Mouse (Mus musculus): Measurements from ENCODE around the gene Syne3. TPM values are rescaled to one million over a fixed set of nuclear protein-coding genes. Genes with fewer than 3 reads are reported as not detected.

Syne3 gene
- total RNA-seq, 1 experiment: 1.5 TPM

DNA sequence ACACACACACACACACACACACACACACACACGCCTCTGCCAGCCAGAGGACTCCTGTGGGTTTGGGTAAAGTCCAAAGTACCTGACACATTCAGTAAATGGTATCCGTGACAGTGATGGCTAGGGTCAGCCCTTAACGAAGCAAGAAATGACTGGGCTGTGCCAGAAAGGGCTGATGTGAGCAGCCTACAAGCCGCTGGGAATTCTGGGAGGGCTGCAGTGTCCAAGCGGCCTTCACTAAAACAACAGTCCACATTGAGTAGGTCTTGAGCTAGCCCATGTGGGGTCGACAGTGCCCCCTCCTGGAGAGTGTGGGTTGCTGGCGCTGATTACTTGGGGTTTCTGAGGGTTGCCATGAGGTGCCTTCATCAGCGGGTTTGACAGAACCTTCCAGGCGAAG lies 110.9 kb downstream of the Syne3 start:
- Histone ChIP-seq H3K9ac (ENCODE audit: insufficient read depth, low read depth, low read length, poor library complexity, severe bottlenecking) (peak overlapping the region; percentile 73; the same call in 1 of the 2 replicates), H3K27ac (ENCODE audit: insufficient read depth, low read depth, low read length, poor library complexity, severe bottlenecking) (no peak overlapping the region), H3K4me3 (ENCODE audit: insufficient read depth in 1 of 2, low read depth in 1 of 2, low read length in 2 of 2, poor library complexity in 1 of 2, severe bottlenecking in 1 of 2) (peak overlapping the region in 1 of 2 experiments; percentile 32; a peak in 1 of 4 replicates), H3K36me3 (ENCODE audit: control insufficient read depth, insufficient read depth, low read length, poor library complexity, severe bottlenecking) (no peaks in the 10 kb centered on the region), H3K9me3 (ENCODE audit: control insufficient read depth, insufficient read depth, low read depth, low read length) (no peaks in the 10 kb centered on the region), H3K4me1 (ENCODE audit: control insufficient read depth in 2 of 2, insufficient read depth in 2 of 2, low read length in 2 of 2, poor library complexity in 1 of 2) (peaks cover 25 to 46% of the 10 kb centered on the region in 2 experiments)
- DNase-seq (ENCODE audit: low read depth, low spot score): peak; percentile 86
- in situ Hi-C loops (cut with MboI; ENCODE audit: low sequenced_read_pairs in 2 of 2, unreplicated experiment in 2 of 2): no loop called here
- TF ChIP-seq MAFK (IDR thresholded peaks at IDR 0.05; ENCODE audit: insufficient read depth, low read depth, low read length) (no peak), HCFC1 (IDR thresholded peaks at IDR 0.05; ENCODE audit: borderline replicate concordance, insufficient read depth, low read length) (peak; percentile 44; the same call in 1 of the 2 replicates), ZC3H11A (IDR thresholded peaks at IDR 0.05; ENCODE audit: borderline replicate concordance, low read depth, low read length) (peak; percentile 41; the same call in 1 of the 2 replicates)

DNA sequence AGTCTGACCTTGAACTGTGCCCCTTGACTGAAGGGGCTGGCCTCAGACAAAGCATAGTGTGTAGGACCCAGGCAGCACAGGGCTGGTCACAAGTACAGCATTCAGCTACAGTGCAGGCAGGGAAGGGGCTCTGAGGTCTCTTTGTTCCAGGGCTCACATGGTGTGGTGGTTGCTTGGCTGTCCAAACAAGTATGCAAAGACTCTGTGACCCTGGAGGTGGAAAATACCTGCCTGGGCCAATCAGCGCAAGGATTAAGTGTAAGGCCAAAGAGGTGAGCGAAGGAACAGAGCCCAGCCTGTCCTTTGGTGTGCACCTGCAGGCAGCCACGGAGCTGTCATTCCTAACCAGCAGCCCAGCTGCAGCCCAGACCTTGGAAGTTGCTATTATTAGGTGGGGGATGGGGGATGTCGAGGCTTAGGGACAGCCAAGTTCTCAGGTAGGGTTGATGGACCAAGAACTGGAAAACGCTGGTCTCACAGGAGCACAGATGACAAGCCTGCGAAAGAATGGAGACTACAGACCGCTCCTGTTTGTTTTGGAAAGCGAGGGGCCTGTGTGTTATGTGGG lies 112.5 kb downstream of the Syne3 start:
- peak overlapping the region; percentile 2; the same call in 1 of the 2 replicates for H3K9ac ChIP-seq (ENCODE audit: insufficient read depth, low read depth, low read length, poor library complexity, severe bottlenecking)
- peak overlapping the region; percentile 11; the same call in 1 of the 2 replicates for H3K27ac ChIP-seq (ENCODE audit: insufficient read depth, low read depth, low read length, poor library complexity, severe bottlenecking)
- no peak overlapping the region for H3K4me3 ChIP-seq (ENCODE audit: insufficient read depth in 1 of 2, low read depth in 1 of 2, low read length in 2 of 2, poor library complexity in 1 of 2, severe bottlenecking in 1 of 2)
- H3K4me1 ChIP-seq (ENCODE audit: control insufficient read depth in 2 of 2, insufficient read depth in 2 of 2, low read length in 2 of 2, poor library complexity in 1 of 2): peaks cover 22 to 39% of the 10 kb centered on the region in 2 experiments
- in situ Hi-C loops (cut with MboI; ENCODE audit: low sequenced_read_pairs in 2 of 2, unreplicated experiment in 2 of 2): no loop called here
- DNase-seq (ENCODE audit: low read depth, low spot score): no peak
- no peaks in the 10 kb centered on the region for H3K36me3 ChIP-seq (ENCODE audit: control insufficient read depth, insufficient read depth, low read length, poor library complexity, severe bottlenecking)
- TF ChIP-seq CHD2 (IDR thresholded peaks at IDR 0.05; ENCODE audit: low read depth, low read length) (no peak), MAFK (IDR thresholded peaks at IDR 0.05; ENCODE audit: insufficient read depth, low read depth, low read length) (no peak), ZNF384 (IDR thresholded peaks at IDR 0.05; ENCODE audit: low read depth, low read length) (no peak), ZC3H11A (IDR thresholded peaks at IDR 0.05; ENCODE audit: borderline replicate concordance, low read depth, low read length) (no peak), HCFC1 (IDR thresholded peaks at IDR 0.05; ENCODE audit: borderline replicate concordance, insufficient read depth, low read length) (no peak)
- H3K9me3 ChIP-seq (ENCODE audit: control insufficient read depth, insufficient read depth, low read depth, low read length): no peaks in the 10 kb centered on the region

- H3K4me3 ChIP-seq (ENCODE audit: insufficient read depth in 1 of 2, low read depth in 1 of 2, low read length in 2 of 2, poor library complexity in 1 of 2, severe bottlenecking in 1 of 2): peak overlapping the region in 1 of 2 experiments; percentile 36; a peak in 1 of 4 replicates
- DNase-seq (ENCODE audit: low read depth, low spot score): no peak
- TF ChIP-seq MAFK (IDR thresholded peaks at IDR 0.05; ENCODE audit: insufficient read depth, low read depth, low read length): no peak
- no peak for TF ChIP-seq CHD2 (IDR thresholded peaks at IDR 0.05; ENCODE audit: low read depth, low read length)
- TF ChIP-seq ZC3H11A (IDR thresholded peaks at IDR 0.05; ENCODE audit: borderline replicate concordance, low read depth, low read length): no peak
- no peak for TF ChIP-seq ZNF384 (IDR thresholded peaks at IDR 0.05; ENCODE audit: low read depth, low read length)
- no peak for TF ChIP-seq HCFC1 (IDR thresholded peaks at IDR 0.05; ENCODE audit: borderline replicate concordance, insufficient read depth, low read length)
- peak overlapping the region; percentile 2; the same call in 1 of the 2 replicates for H3K9ac ChIP-seq (ENCODE audit: insufficient read depth, low read depth, low read length, poor library complexity, severe bottlenecking)
- peaks cover 20 to 34% of the 10 kb centered on the region in 2 experiments for H3K4me1 ChIP-seq (ENCODE audit: control insufficient read depth in 2 of 2, insufficient read depth in 2 of 2, low read length in 2 of 2, poor library complexity in 1 of 2)
- no peaks in the 10 kb centered on the region for H3K9me3 ChIP-seq (ENCODE audit: control insufficient read depth, insufficient read depth, low read depth, low read length)
- in situ Hi-C loops (cut with MboI; ENCODE audit: low sequenced_read_pairs in 2 of 2, unreplicated experiment in 2 of 2): no loop called here
- no peaks in the 10 kb centered on the region for H3K36me3 ChIP-seq (ENCODE audit: control insufficient read depth, insufficient read depth, low read length, poor library complexity, severe bottlenecking)
- H3K27ac ChIP-seq (ENCODE audit: insufficient read depth, low read depth, low read length, poor library complexity, severe bottlenecking): peak overlapping the region; percentile 11; the same call in 1 of the 2 replicates
Observed at GRCm38 (mm10) chr12:104896640-104897039, 113.0 kb downstream of the Syne3 start.

GRCm38 (mm10) chr12:104892245-104892644 lies 117.4 kb downstream of the Syne3 start:
- Histone ChIP-seq H3K4me1 (ENCODE audit: control insufficient read depth in 2 of 2, insufficient read depth in 2 of 2, low read length in 2 of 2, poor library complexity in 1 of 2) (peaks cover 6 to 10% of the 10 kb centered on the region in 2 experiments), H3K9ac (ENCODE audit: insufficient read depth, low read depth, low read length, poor library complexity, severe bottlenecking) (no peak overlapping the region), H3K36me3 (ENCODE audit: control insufficient read depth, insufficient read depth, low read length, poor library complexity, severe bottlenecking) (no peaks in the 10 kb centered on the region), H3K9me3 (ENCODE audit: control insufficient read depth, insufficient read depth, low read depth, low read length) (no peaks in the 10 kb centered on the region), H3K4me3 (ENCODE audit: insufficient read depth in 1 of 2, low read depth in 1 of 2, low read length in 2 of 2, poor library complexity in 1 of 2, severe bottlenecking in 1 of 2) (no peak overlapping the region), H3K27ac (ENCODE audit: insufficient read depth, low read depth, low read length, poor library complexity, severe bottlenecking) (no peak overlapping the region)
- in situ Hi-C loops (cut with MboI; ENCODE audit: low sequenced_read_pairs in 2 of 2, unreplicated experiment in 2 of 2): no loop called here
- no peak for DNase-seq (ENCODE audit: low read depth, low spot score)
- TF ChIP-seq ZNF384 (IDR thresholded peaks at IDR 0.05; ENCODE audit: low read depth, low read length): no peak
- no peak for TF ChIP-seq ZC3H11A (IDR thresholded peaks at IDR 0.05; ENCODE audit: borderline replicate concordance, low read depth, low read length)
- TF ChIP-seq HCFC1 (IDR thresholded peaks at IDR 0.05; ENCODE audit: borderline replicate concordance, insufficient read depth, low read length): no peak
- no peak for TF ChIP-seq MAFK (IDR thresholded peaks at IDR 0.05; ENCODE audit: insufficient read depth, low read depth, low read length)
- TF ChIP-seq CHD2 (IDR thresholded peaks at IDR 0.05; ENCODE audit: low read depth, low read length): no peak
